Mouse (Mus musculus): Measurements from ENCODE around the gene Tmem136. TPM values are rescaled to one million over a fixed set of nuclear protein-coding genes. Genes with fewer than 3 reads are reported as not detected.

Tmem136 gene
- total and polyA plus RNA-seq, 3 experiments: 0.62 to 2.0 TPM; not detected in 1

DNA sequence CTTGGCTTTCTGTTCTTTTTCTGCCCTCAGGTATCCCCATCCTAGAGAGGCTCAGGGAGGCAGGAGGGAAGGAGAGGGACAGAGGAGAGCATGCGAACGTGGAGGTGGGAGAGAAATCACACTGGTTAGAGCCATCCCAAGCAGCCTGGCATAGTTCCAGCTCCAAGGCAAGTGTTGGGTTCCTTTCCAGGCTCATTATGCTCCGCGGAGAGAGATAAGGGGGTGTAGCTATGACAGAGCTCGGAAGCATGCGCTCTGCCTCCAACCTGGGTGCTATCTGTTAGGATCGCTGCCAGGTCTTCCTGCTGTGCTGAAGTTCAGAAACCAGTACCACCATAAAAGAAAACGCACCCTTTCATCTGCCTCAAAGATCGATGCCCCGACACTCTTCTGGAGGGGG lies 33.7 kb upstream of the Tmem136 start:
- H3K36me3 ChIP-seq (ENCODE audit: control insufficient read depth in 1 of 2, insufficient read depth in 2 of 2, low read length in 2 of 2): peaks cover 0 to 15% of the 10 kb centered on the region in 2 experiments; a peak in 2 of 4 replicates
- H3K4me3 ChIP-seq (ENCODE audit: control insufficient read depth in 1 of 2, insufficient read depth in 1 of 2, low read depth in 2 of 2, low read length in 2 of 2): peak overlapping the region; percentile 30 to 46; a peak in 2 of 4 replicates
- no peak overlapping the region for H3K9ac ChIP-seq (ENCODE audit: control insufficient read depth, low read depth, low read length, poor library complexity, severe bottlenecking)
- H3K4me1 ChIP-seq (ENCODE audit: control insufficient read depth in 1 of 2, insufficient read depth in 2 of 2, low read length in 2 of 2): peaks cover 6 to 33% of the 10 kb centered on the region in 2 experiments
- peaks cover 2 to 3% of the 10 kb centered on the region in 2 experiments for H3K27me3 ChIP-seq (ENCODE audit: control insufficient read depth in 1 of 2, insufficient read depth in 2 of 2, low read length in 2 of 2)
- no peaks in the 10 kb centered on the region for H3K79me2 ChIP-seq (ENCODE audit: control insufficient read depth, insufficient read depth, low read length, poor library complexity)
- 0 out of 2 replicates have a peak, but pooled peaks have one; percentile 4 for TF ChIP-seq TAL1 (IDR thresholded peaks at IDR 0.05; ENCODE audit: low read length)
- TF ChIP-seq POLR2AphosphoS5 (IDR thresholded peaks at IDR 0.05; ENCODE audit: borderline replicate concordance, low read depth, low read length): no peak
- TF ChIP-seq TBP (IDR thresholded peaks at IDR 0.05; ENCODE audit: low read depth, low read length): 0 out of 2 replicates have a peak, but pooled peaks have one; percentile 21
- no peak for TF ChIP-seq NELFE (IDR thresholded peaks at IDR 0.05; ENCODE audit: low read depth, low read length)
- peak; percentile 69 for TF ChIP-seq MAX (IDR thresholded peaks at IDR 0.05; ENCODE audit: low read length)
- TF ChIP-seq GATA1 (IDR thresholded peaks at IDR 0.05; ENCODE audit: low read depth, low read length): peak; percentile 94
- peak; percentile 82; the same call in 1 of the 2 replicates for TF ChIP-seq RCOR1 (IDR thresholded peaks at IDR 0.05; ENCODE audit: low read depth, low read length)
- no peak for TF ChIP-seq KAT2A (conservative IDR thresholded peaks at IDR 0.05; ENCODE audit: low read depth, low read length)
- TF ChIP-seq E2F4 (IDR thresholded peaks at IDR 0.05; ENCODE audit: borderline replicate concordance, low read depth, low read length): 0 out of 2 replicates have a peak, but pooled peaks have one; percentile 36
- peak; percentile 86 for TF ChIP-seq ETS1 (IDR thresholded peaks at IDR 0.05; ENCODE audit: low read depth, low read length)
- TF ChIP-seq TCF12 (IDR thresholded peaks at IDR 0.05; ENCODE audit: low read depth, low read length): peak; percentile 73
- TF ChIP-seq MYC (IDR thresholded peaks at IDR 0.05; ENCODE audit: low read depth, low read length): peak; percentile 77; the same call in 1 of the 2 replicates
- TF ChIP-seq ZMIZ1 (IDR thresholded peaks at IDR 0.05; ENCODE audit: low read depth, low read length): no peak
- TF ChIP-seq CHD2 (IDR thresholded peaks at IDR 0.05; ENCODE audit: low read length): no peak
- no peak for TF ChIP-seq RAD21 (IDR thresholded peaks at IDR 0.05; ENCODE audit: low read depth, low read length)
- peak; percentile 70 for TF ChIP-seq SIN3A (IDR thresholded peaks at IDR 0.05; ENCODE audit: low read length)
- no peak for TF ChIP-seq CHD1 (IDR thresholded peaks at IDR 0.05; ENCODE audit: low read depth, low read length)
- no peak for TF ChIP-seq ELF1 (IDR thresholded peaks at IDR 0.05; ENCODE audit: low read depth, low read length)
- peak; percentile 79 for TF ChIP-seq NRF1 (IDR thresholded peaks at IDR 0.05; ENCODE audit: insufficient read depth, low read depth, low read length, poor library complexity, severe bottlenecking)
- no peak for TF ChIP-seq CTCF (IDR thresholded peaks at IDR 0.05 in 2 of 3, conservative IDR thresholded peaks at IDR 0.05 in 1 of 3; ENCODE audit: control insufficient read depth in 1 of 3, insufficient read depth in 1 of 3, low read depth in 2 of 3, low read length in 3 of 3, poor library complexity in 1 of 3, severe bottlenecking in 1 of 3)
- peak; percentile 69 for TF ChIP-seq MXI1 (IDR thresholded peaks at IDR 0.05; ENCODE audit: low read depth, low read length)
- TF ChIP-seq BHLHE40 (IDR thresholded peaks at IDR 0.05; ENCODE audit: borderline replicate concordance, low read depth, low read length): peak; percentile 46; the same call in 1 of the 2 replicates
- TF ChIP-seq POLR2A (IDR thresholded peaks at IDR 0.05; ENCODE audit: control insufficient read depth in 1 of 2, insufficient read depth in 1 of 2, low read depth in 1 of 2, low read length in 2 of 2, poor library complexity in 1 of 2): no peak
- TF ChIP-seq USF1 (IDR thresholded peaks at IDR 0.05; ENCODE audit: low read depth, low read length): no peak
- no peak for TF ChIP-seq HCFC1 (IDR thresholded peaks at IDR 0.05; ENCODE audit: low read depth, low read length)
- TF ChIP-seq MYB (IDR thresholded peaks at IDR 0.05; ENCODE audit: low read depth, low read length): no peak
- TF ChIP-seq MAFK (IDR thresholded peaks at IDR 0.05; ENCODE audit: borderline replicate concordance, low read depth, low read length): no peak
- TF ChIP-seq ZKSCAN1 (IDR thresholded peaks at IDR 0.05; ENCODE audit: low read depth, low read length): no peak
- TF ChIP-seq SMC3 (IDR thresholded peaks at IDR 0.05; ENCODE audit: low read depth, low read length): 0 out of 2 replicates have a peak, but pooled peaks have one; percentile 8
- no peak for TF ChIP-seq GABPA (IDR thresholded peaks at IDR 0.05; ENCODE audit: low read depth, low read length)
- no peak for TF ChIP-seq MEF2A (IDR thresholded peaks at IDR 0.05; ENCODE audit: extremely low read depth, insufficient replicate concordance, low read depth, low read length, poor library complexity, severe bottlenecking)
- TF ChIP-seq EP300 (IDR thresholded peaks at IDR 0.05; ENCODE audit: low read depth in 1 of 2, low read length in 2 of 2): peak; percentile 72 to 77
- TF ChIP-seq ZNF384 (IDR thresholded peaks at IDR 0.05; ENCODE audit: low read depth, low read length): 0 out of 2 replicates have a peak, but pooled peaks have one; percentile 9
- TF ChIP-seq JUND (IDR thresholded peaks at IDR 0.05; ENCODE audit: low read depth, low read length): no peak
- DNase-seq (ENCODE audit: low read depth, low spot score): peak; percentile 90
- peak overlapping the region; percentile 36 for H3K27ac ChIP-seq (ENCODE audit: control insufficient read depth, low read depth, low read length)
- H3K9me3 ChIP-seq (replicated peaks; ENCODE audit: insufficient read depth, low read length): no peaks in the 10 kb centered on the region
